Mouse (Mus musculus) forelimb bud, embryonic 11.5 days (tissue): ENCODE results near the gene Olfr67.
"Not testable (repeated sequence)": the region's sequence is repeated elsewhere in the genome, so short reads cannot be mapped to it uniquely, and the experiment has no call there.

Experiments used
- DNase-seq: peaks from one replicate; pipeline ENCODE4 v3.0.0-alpha.2; 2012; ENCODE audit warnings: low read depth, low spot score

Gene Olfr67

DNA sequence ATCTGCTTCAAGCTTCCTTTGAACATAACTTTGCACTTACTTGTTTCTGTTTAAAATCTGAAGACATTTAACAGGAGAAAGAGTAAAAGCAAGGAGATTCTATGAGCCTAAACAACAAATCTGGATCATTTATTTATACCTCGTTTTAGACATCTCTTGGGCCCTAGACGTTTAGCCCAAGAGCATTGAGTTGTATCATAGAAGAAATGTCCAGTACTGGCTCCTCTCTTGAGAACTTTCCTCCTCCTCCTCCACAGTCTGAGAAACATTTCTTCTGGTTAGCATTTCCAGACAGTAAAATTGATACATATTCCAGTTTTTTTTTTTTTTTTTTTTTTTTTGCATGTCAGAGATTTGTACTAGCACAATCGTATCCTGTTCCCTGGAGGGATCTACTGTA is at the start of gene Olfr67:
Gene Olfr67, minus strand, starts transcription at position 101 of the 400 bp plus-strand sequence.
- DNase-seq: no peak

DNA sequence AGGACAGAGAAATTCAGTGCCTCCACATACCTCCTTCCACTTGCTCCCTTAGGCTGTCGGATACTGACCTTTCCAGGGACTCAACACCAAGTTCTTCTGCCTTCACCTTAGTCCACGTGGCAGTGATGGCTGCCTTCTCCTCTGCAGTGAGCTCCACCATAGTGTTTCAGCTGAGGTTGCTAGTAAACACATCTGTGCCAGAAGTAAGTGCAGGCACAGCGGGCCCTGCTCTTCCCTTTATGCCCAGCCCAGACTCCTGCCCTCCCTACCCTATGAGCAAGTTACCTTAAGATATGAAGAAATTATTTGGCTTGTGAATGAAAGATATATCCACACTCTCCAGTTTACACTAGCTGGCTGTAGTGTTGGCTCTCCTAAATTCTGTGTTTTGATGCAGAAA is 48.6 kb upstream of the Olfr67 start, which contains the start of gene Hbb-bh2:
Gene Hbb-bh2, minus strand, starts transcription at position 253 of the 400 bp plus-strand sequence.
- DNase-seq: no peak

DNA sequence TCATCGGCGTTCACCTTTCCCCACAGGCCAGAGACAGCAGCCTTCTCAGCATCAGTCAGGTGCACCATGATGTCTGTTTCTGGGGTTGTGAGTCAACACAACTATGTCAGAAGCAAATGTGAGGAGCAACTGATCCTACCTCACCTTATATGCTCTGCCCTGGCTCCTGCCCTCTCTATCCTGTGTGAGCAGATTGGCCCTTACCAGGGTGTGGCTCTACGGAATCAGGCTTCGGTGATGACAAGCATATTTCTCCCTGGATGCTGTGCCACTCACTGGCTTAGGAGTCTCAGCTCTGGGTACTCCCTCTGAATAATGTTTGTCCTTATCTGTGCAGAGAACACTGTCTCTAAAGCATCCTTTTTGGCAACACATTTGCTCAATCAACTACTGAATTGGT is 36.2 kb upstream of the Olfr67 start, which contains the start of gene Hbb-bs:
Gene Hbb-bs, minus strand, starts transcription at position 289 of the 400 bp plus-strand sequence.
- DNase-seq: no peak

DNA sequence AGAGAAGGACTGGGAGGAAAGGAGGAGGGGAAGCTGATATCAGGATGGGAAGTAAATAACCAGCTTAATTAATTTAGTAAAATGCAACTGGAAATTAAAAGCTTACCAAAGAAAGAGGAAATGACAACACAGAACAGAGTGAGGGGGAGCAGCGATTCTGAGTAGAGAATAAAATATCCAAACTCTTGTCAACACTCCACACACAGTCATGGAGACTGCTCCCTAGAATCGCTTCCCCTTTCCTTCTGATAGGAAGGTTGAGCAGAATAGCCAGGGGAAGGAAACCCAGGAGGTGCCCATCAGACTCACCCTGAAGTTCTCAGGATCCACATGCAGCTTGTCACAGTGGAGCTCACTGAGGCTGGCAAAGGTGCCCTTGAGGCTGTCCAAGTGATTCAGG is 35.5 kb upstream of the Olfr67 start:
- not testable (repeated sequence) for DNase-seq

DNA sequence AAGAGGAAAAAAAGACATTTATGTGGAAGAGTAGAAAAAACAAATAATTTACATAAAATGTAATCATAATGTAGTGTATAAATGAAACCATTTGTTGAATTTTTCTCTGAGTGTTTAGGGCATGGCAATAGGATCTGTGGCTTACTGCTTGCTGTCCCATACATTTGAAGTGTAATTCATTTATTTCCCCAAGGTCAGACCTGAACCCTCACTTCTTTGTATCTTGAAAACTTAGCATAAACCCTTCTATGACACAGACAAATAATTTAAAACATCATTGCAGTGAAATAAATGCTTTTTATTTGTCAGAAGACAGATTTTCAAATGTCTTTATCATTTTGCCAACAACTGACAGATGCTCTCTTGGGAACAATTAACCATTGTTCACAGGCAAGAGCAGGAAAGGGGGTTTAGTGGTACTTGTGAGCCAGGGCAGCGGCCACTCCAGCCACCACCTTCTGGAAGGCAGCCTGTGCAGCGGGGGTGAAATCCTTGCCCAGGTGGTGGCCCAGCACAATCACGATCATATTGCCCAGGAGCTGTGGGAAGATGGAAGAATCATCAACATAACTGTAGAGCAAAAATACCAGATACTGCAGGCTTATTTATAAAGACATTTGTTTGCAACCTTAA is 34.8 kb upstream of the Olfr67 start:
- DNase-seq: no peak

DNA sequence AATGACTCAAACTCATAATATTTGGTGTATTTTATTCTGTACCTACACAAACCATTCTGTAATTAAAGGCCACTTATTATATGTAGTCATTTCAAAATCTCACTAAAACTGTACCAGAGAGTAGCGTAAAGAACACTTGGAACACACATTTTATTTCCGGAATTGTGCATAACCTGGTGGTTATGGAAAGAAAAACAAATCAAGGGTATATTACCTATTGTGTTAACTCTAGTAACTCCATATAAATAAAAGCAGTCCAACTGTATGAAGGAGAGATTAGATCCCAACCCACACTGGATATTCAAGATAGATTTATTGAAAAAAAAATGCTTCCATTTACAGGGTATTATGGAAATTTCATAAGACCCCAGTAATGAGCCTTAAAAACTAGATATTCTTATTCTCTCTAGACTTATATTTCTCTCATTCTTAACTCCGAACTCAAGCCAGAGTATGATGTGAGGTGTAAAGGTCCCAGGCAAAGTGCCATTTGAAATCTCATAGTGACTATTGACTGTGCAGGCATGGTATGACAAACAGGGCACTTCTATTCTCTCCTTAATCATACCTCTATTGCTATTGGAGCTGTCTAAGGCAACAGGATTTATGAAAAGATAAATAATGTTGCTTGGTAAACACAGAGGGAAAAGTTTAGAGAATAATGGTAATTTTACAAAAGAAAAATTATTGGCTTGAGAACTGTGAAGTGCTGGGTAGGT is 34.1 kb upstream of the Olfr67 start:
- DNase-seq: no peak

DNA sequence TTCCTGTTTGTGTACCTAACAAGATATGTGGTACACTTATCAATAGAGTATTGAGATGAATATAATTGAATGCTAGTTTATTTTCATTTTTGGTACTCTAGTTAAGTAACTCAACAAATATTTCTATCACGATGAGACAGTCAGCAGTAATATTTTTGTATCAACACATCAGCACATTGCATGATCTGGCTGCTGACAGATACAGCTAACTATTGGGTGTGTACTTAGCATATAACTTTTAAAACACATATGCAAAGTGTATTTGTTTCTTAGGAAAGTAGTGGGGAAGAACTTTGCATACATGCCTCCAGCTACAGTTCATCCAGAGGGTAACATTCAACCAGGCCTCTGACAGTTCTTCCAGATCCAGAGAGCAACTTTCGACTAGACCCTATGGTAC is 33.0 kb upstream of the Olfr67 start:
- no peak for DNase-seq

DNA sequence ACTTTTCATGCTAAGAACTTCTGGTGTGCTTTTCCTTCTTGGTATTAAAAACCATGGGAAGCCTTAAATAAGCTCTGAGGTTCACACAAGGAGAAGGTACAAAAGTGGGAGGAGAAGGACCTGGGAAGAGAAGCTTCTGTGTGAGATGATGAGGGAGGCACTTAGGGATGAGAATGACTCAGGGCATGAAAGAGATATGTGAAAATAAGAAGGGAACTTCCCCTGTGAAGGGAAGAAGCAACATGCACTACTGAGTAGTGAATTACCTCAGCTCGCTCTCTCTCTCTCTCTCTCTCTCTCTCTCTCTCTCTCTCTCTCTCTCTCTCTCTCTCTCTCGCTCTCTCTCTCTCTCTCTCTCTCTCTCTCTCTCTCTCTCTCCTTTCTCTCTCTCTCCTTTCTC is 23.5 kb upstream of the Olfr67 start:
- DNase-seq: not testable (repeated sequence)

DNA sequence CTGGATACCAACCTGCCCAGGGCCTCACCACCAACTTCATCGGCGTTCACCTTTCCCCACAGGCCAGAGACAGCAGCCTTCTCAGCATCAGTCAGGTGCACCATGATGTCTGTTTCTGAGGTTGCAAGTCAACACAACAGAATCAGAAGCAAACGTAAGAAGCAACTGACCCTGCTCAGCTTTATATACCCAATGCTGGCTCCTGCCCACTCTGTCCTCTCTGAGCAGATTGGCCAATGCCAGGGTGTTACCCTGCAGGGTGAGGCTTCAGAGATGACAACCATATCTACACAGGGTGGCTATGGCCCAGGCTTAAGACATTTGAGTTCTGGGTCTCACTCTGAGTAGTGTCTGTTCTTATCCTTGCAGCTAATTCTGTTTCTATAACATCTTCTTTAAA is 22.1 kb upstream of the Olfr67 start, which contains the start of gene Hbb-bt:
Gene Hbb-bt, minus strand, starts transcription at position 231 of the 400 bp plus-strand sequence.
- DNase-seq: no peak

DNA sequence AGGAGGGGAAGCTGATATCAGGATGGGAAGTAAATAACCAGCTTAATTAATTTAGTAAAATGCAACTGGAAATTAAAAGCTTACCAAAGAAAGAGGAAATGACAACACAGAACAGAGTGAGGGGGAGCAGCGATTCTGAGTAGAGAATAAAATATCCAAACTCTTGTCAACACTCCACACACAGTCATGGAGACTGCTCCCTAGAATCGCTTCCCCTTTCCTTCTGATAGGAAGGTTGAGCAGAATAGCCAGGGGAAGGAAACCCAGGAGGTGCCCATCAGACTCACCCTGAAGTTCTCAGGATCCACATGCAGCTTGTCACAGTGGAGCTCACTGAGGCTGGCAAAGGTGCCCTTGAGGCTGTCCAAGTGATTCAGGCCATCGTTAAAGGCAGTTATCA is 21.5 kb upstream of the Olfr67 start:
- DNase-seq: not testable (repeated sequence)

DNA sequence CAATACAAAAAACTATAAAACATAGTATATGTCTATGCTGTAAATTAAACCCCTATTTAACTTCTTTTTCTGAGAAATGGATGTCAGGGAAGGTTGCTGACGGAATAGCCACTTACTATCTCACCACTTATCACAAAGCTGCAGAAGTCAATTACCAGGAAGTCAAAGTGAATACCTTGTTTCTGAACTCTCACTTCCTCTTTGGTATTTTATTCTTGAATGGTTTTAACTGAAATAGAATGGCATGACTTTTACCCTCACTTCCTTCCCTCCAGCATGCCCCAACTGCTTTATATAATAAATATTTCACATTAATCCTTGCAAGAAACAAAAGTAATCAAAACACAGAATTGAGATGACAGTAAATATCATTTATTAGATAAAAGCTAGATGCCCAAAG is 20.6 kb upstream of the Olfr67 start:
- no peak for DNase-seq

DNA sequence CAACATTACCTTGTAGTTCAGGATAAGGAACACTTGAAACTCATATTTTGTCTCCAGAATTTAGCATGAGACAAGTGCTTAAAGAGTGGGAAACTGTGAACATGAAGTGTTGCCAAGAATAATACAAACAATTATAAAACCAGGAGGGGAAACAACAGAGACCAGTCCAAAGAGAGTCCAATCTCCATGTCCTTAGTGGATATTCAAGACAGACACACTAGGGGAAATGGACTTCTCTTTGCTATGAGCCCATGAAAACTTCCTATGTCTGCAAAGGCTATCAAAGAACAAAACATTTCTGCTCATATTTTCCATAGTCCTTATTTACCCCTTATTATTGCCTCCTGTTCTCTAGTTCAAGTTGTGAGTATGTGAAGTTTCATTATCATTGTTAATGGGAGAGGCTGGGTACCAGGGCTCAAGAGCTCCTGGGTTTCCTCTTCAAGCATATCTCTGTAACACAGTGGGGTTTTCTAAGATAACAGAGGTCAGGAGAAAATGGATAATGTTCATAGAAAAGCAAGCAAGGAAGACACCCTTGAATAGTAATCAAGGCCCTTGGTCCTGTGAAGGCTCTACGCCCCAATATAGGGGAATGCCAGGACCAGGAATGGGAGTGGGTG is 19.7 kb upstream of the Olfr67 start:
- DNase-seq: no peak

DNA sequence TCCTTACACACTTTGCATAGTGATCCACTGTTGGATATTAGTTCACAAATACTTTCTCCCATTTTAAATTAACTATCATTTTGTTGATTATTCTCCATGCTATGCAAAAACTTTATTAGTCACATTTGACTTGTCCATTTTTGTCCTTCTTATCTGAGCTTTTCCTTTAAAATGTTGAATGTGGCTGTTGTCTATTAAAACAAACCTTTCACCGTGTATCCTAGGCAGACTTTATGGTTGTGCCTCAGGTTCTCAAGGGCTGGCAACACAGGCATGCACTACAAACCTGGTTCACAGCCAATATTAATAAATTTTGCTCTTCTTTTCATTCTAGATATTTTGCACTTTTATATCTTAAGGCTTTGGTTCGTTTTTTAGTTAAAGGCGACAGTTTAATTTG is 19.1 kb upstream of the Olfr67 start:
- no peak for DNase-seq

DNA sequence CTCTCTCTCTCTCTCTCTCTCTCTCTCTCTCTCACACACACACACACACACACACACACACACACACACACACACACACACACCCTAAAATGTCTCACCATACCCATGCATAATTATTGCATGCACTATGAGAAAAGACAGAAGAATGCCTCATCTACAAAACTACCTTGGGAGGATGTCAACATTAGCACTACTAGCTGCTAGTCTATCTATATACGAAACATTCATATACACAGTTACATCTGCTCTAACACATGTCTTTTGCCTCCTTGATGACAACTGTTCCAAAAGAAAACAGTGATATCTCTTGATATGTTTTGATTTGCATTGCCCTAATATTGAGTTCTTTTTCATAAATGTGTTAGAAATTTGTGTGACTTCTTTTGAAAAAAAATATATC is 18.7 kb upstream of the Olfr67 start:
- DNase-seq: no peak

DNA sequence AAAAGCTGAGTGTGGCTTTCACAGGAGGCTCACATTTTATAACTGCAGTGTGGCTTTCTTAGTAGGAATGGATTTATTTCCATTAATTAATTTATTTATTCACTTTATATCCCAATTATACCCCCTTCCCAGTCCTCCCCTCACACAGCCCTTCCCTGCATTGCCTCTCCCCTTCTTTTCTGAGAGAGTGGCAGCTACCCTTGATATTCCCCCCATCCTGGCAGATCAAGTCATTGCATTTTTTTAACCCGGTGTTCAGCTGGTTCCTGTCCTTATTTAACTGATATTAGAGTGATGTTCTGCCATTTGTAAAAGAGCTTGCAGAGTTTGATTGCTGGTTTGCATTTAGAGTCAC is 18.2 kb upstream of the Olfr67 start:
- DNase-seq: no peak

DNA sequence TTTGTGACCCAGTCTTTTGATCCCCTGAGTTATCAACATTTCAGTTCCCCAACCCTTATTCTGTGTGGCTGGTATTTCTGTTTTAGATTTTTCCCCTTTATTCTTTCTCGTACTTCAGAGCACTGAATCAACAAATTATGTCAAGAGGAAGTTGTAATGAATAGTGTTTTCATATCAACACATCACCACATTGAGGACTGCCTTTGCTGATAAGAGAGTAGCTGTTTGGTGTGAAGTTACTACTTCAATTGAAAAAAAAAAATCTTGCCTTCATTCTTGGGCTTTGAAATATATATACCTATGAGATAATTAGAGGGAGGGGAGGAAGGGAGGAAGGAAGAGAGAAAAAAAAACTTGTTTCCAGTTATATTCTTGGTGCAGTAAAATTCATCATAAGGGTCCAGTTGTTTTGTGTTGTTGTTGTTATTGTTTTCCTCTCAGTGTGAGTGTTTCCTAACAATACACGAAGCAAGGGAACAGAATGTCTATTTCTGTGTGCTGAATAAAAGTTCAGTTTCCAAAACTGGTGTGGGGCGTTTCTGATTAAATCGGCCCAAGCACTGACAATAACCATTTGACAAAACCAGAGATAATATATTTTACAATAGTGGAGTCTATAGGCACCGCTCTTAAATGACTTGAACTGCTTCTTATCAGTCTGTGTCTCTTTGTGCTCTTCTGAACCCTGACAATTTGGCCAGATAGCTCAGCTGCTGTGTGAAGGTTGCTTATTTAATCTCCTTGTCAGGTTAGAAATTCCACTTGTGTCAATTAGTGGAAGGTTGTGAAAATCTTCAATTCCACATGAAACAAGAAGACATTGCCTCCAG is 17.6 kb upstream of the Olfr67 start:
- no peak for DNase-seq

DNA sequence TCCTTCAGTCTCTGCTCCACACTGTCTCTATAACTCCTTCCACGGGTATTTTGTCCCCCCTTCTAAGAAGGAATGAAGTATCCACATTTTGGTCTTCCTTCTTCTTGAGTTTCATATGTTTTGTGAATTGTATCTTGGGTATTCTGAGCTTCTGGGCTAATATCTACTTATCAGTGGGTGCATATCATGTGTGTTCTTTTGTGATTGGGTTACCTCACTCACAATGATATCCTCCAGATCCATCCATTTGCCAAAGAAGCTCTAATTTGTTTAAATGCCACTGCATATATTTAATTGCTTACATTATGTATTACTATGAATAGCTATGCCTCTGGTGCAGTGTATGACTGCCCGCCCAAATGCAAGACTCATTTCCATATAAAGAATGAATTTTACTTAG is 16.5 kb upstream of the Olfr67 start:
- DNase-seq: not testable (repeated sequence)

DNA sequence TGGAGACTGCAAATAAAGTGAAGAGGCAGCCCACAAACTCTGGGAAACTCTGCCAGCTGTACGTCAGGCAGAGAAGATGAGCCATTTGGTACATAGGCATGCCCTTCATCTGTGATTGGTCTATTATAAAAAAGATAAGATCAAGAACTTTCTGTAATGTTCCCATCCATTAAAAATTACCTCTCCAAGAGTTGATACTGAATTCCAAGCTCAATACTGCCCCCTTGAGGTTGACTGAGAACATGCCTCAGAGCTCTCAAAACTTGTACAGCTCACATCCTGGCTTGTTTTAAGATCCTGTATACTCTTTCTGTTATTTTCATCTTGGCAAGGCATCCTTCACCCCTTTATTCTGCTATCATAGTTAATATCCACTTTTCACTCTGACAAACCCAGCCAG is 15.2 kb upstream of the Olfr67 start:
- peak; percentile 30 for DNase-seq

DNA sequence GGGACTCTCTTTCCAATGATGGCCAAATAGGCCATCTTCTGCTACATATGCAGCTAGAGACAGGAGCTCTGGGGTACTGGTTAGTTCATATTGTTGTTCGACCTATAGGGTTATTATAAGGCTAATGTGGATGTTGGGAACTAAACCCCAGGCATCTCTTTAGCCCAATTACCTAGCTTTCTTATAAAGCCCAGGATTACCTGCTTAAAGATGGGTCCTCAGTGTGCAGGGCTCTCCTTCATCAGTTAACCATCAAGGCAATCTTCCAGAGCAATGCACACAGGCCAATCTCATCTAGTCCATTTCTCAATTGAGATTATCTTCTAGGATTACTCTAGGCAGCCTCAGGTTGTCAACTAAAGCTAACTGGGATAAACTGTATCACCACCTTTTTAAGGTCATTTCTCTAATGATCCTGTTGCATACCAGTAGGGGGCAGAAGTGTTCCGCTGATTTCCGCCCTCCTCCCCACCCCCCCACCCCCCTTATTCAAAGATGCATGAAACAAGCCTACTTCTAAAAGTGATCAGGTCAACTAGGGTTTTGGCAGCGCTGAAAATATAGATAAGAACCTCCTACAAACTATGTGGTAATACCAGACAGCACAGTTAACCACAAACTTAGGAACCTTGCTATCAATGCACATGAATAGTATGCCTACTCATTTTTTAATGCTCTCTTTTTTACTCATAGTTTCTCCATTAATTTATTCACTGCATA is 1.2 kb upstream of the Olfr67 start:
- DNase-seq: no peak

DNA sequence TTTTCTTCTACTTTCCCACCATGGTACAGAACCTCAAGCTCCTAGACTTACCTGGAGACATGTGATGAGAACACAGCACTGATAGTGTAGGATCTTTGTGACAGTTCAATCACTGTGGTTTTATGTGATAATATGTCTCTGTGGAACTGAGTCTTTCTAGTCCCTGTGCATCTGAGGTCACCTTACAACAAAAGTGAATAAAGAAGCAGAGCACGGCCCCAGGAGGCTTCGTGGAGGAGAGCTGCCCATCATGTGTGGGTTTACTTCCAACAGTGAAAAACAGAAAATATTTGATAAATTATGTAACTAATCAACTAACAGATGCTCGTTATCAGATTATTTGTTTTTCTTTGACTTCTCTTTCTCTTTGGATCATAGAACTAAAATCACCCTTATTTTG is 12.0 kb downstream of the Olfr67 start, which contains the start of gene Olfr68:
Gene Olfr68, minus strand, starts transcription at position 101 of the 400 bp plus-strand sequence.
- DNase-seq: no peak

DNA sequence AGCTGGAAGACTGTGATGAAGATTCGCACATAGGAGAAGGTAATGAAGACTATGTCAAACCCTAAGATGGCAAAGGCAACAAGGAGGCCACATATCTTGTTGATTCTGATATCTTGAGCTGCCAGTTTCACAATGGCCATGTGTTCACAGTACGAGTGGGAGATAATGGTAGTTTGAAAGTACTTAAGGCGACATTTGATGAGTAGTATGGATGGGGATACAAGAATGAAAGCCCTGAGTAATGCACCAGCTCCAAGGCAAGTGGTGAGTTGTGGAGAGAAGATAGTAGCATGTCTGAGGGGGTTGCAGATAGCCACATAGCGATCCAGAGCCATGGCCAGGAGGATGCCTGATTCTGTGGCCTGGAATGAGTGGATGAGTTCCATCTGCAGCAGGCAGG is 14.0 kb downstream of the Olfr67 start:
- not testable (repeated sequence) for DNase-seq
